ENCODE assay signal across 10 mouse cellular contexts in genomic region chr5:143504453-143504852, GRCm38 (mm10). TPM values are rescaled to one million over a fixed set of nuclear protein-coding genes. Genes with fewer than 3 reads are reported as not detected.
DNase-seq lines count a peak whose midpoint lies in the region; ATAC-seq and TF ChIP-seq lines count a peak whose summit lies in the region.
"Had no signal": no experiment of that assay in that cellular context is flagged by ENCODE, and none has a peak within 500 bp of the region (broad histone marks: within the 10 kb centered on the region; RNA-seq: fewer than 3 reads in every experiment).

No protein-coding gene starts in this region.

- H3K36me3 ChIP-seq in midbrain, embryonic 14.5 days (ENCODE audit: control insufficient read depth, insufficient read depth, low read length), result peaks cover 72% of the 10 kb centered on the region
- H3K36me3 ChIP-seq in midbrain, embryonic 15.5 days (replicated peaks), result peaks cover 16% of the 10 kb centered on the region

- H3K27ac ChIP-seq in cerebellum, adult 2 months (ENCODE audit: insufficient read depth, low read length), result no peak overlapping the region
- H3K27ac ChIP-seq in midbrain, embryonic 14.5 days (replicated peaks; ENCODE audit: low read depth, low read length), result no peak overlapping the region
- no peak overlapping the region for H3K27ac ChIP-seq in midbrain, embryonic 15.5 days
- H3K27ac ChIP-seq: heart, embryonic 13.5 days had no signal

- no peaks in the 10 kb centered on the region for H3K27me3 ChIP-seq in cerebellum, adult 2 months (ENCODE audit: control insufficient read depth, insufficient read depth, low read length)
- H3K27me3 ChIP-seq in midbrain, embryonic 14.5 days (ENCODE audit: control insufficient read depth, insufficient read depth, low read length), result no peaks in the 10 kb centered on the region
- no peaks in the 10 kb centered on the region for H3K27me3 ChIP-seq in midbrain, embryonic 15.5 days (replicated peaks)
- H3K27me3 ChIP-seq: heart, embryonic 13.5 days had no signal

- no peak overlapping the region for H3K9ac ChIP-seq in midbrain, embryonic 14.5 days (replicated peaks; ENCODE audit: low read length)
- H3K9ac ChIP-seq in midbrain, embryonic 15.5 days, result no peak overlapping the region
- H3K9ac ChIP-seq: heart, embryonic 13.5 days had no signal

- TF ChIP-seq POLR2A in cerebellum, adult 2 months (IDR thresholded peaks at IDR 0.05; ENCODE audit: borderline replicate concordance, insufficient read depth, low read length), result no peak

- no peak overlapping the region for H3K4me2 ChIP-seq in midbrain, embryonic 14.5 days (ENCODE audit: low read length)
- H3K4me2 ChIP-seq in midbrain, embryonic 15.5 days, result no peak overlapping the region
- H3K4me2 ChIP-seq: heart, embryonic 13.5 days had no signal

- 52% methylated on average over 3 of the region's 3 CpGs for WGBS in cerebellum, adult 2 months
- WGBS in midbrain, embryonic 14.5 days, result 78% methylated on average over 3 of the region's 3 CpGs
- 63% methylated on average over 3 of the region's 3 CpGs for WGBS in midbrain, embryonic 15.5 days

- no peaks in the 10 kb centered on the region for H3K9me3 ChIP-seq in midbrain, embryonic 14.5 days (ENCODE audit: control insufficient read depth, low read length)
- H3K9me3 ChIP-seq in midbrain, embryonic 15.5 days, result no peaks in the 10 kb centered on the region
- H3K9me3 ChIP-seq: heart, embryonic 13.5 days had no signal

- no peaks in the 10 kb centered on the region; the same call in 1 of the 2 replicates for H3K4me1 ChIP-seq in cerebellum, adult 2 months (ENCODE audit: control insufficient read depth, insufficient read depth, low read length)
- no peaks in the 10 kb centered on the region for H3K4me1 ChIP-seq in midbrain, embryonic 14.5 days (ENCODE audit: control insufficient read depth, insufficient read depth, low read length)
- H3K4me1 ChIP-seq in midbrain, embryonic 15.5 days, result peaks cover 15% of the 10 kb centered on the region

- ATAC-seq in midbrain, embryonic 14.5 days (ENCODE audit: low FRiP score, low TSS enrichment), result no peak
- ATAC-seq in midbrain, embryonic 15.5 days (replicated peaks), result no peak

- peak; percentile 42; the same call in 1 of the 2 replicates for TF ChIP-seq CTCF in cerebellum, adult 2 months (IDR thresholded peaks at IDR 0.05; ENCODE audit: borderline replicate concordance, insufficient read depth, low read depth, low read length)

- no peak overlapping the region for H3K4me3 ChIP-seq in cerebellum, adult 2 months (replicated peaks; ENCODE audit: insufficient read depth, low read depth, low read length)
- no peak overlapping the region for H3K4me3 ChIP-seq in midbrain, embryonic 14.5 days (replicated peaks; ENCODE audit: low read depth, low read length)
- H3K4me3 ChIP-seq in midbrain, embryonic 15.5 days, result no peak overlapping the region
- H3K4me3 ChIP-seq: heart, embryonic 13.5 days had no signal

- DNase-seq in cerebellum, adult 2 months, result no peak
- no peak for DNase-seq in cerebellum, adult 11 months
- peak; percentile 46 for DNase-seq in midbrain, embryonic 14.5 days
- DNase-seq in embryo, embryonic 10.5 days (ENCODE audit: low spot score), result peak; percentile 53
- peak; percentile 55 for DNase-seq in retina, postnatal 1 day
- DNase-seq in adrenal gland, adult 8-10 months, result no peak
- DNase-seq in layer of hippocampus, adult 11-12 months (ENCODE audit: low spot score), result no peak
- DNase-seq: cerebellum, postnatal 36 days had no signal

RNA-seq across cellular contexts. Expression of gene Rac1, which starts 23.4 kb away (rescaled TPM):
- polyA plus RNA-seq in cerebellum, adult 2 months (2012; rRNA removed), result 557 and 572 TPM in 2 replicates
- 425 and 463 TPM in 2 replicates for polyA plus RNA-seq in midbrain, embryonic 14.5 days (2014; fragmentation: Nextera tagmentation; extraction: Ambion mirVana)
- polyA plus RNA-seq in midbrain, embryonic 15.5 days (2015; fragmentation: Nextera tagmentation; extraction: Ambion mirVana), result 389 and 397 TPM in 2 replicates
- total RNA-seq in adrenal gland, adult 8-10 months (2022), result 100 to 1,000 TPM; 348 to 401 (median 358) TPM

RNA-seq across cellular contexts. Expression of gene Daglb, which starts 40.1 kb away (rescaled TPM):
- 27.8 and 30.4 TPM in 2 replicates for polyA plus RNA-seq in cerebellum, adult 2 months (2012; rRNA removed)
- polyA plus RNA-seq in midbrain, embryonic 14.5 days (2014; fragmentation: Nextera tagmentation; extraction: Ambion mirVana), result 17.6 and 17.8 TPM in 2 replicates
- polyA plus RNA-seq in midbrain, embryonic 15.5 days (2015; fragmentation: Nextera tagmentation; extraction: Ambion mirVana), result 22.6 and 23.3 TPM in 2 replicates
- total RNA-seq in adrenal gland, adult 8-10 months (2022), result 10 to 100 TPM; 21.6 to 27.5 (median 25.4) TPM

Comparison
In these comparisons a context has a peak if more than half of its experiments do, and no peak if none do; other contexts are left out.
1. DNase-seq: peak in midbrain, embryonic 14.5 days (single experiment), embryo, embryonic 10.5 days (single experiment) and retina, postnatal 1 day (single experiment); none in cerebellum, adult 2 months (0 of 2), cerebellum, adult 11 months (single experiment), adrenal gland, adult 8-10 months (single experiment) and layer of hippocampus, adult 11-12 months (single experiment).